Mouse (Mus musculus) hindbrain, embryonic 15.5 days (tissue): ENCODE results near the gene Mtg1. TPM values are rescaled to one million over a fixed set of nuclear protein-coding genes. Genes with fewer than 3 reads are reported as not detected.

Experiments
- ATAC-seq: fragments of 200-750 bp; cut with Nextera tagmentation; 2 replicates; pipeline ENCODE4 v1.8.0; 2017; ENCODE audit warnings: low read depth, moderate number of reproducible peaks, moderate TSS enrichment; ENCODE audit not compliant: low FRiP score
- H3K27ac ChIP-seq: fragments of 300-500 bp; sonication (generic); replicated peaks from 2 replicates; pipeline ENCODE4 v1.5.1; 2015; ENCODE audit warnings: mild to moderate bottlenecking, inconsistent platforms
- H3K27me3 ChIP-seq: fragments of 300-500 bp; sonication (generic); 2 replicates; pipeline ENCODE4 v1.6.1; 2015; ENCODE audit warnings: control low read depth, inconsistent platforms
- H3K36me3 ChIP-seq: fragments of 300-500 bp; sonication (generic); 2 replicates; pipeline ENCODE4 v1.6.1; 2015; ENCODE audit warnings: control low read depth, inconsistent platforms
- H3K4me1 ChIP-seq: fragments of 300-500 bp; sonication (generic); replicated peaks from 2 replicates; pipeline ENCODE4 v1.6.1; 2015; ENCODE audit warnings: control low read depth, inconsistent platforms
- H3K4me2 ChIP-seq: fragments of 300-500 bp; sonication (generic); 2 replicates; pipeline ENCODE4 v1.6.1; 2015; ENCODE audit warnings: moderate library complexity, mild to moderate bottlenecking, inconsistent platforms
- H3K4me3 ChIP-seq: fragments of 300-500 bp; sonication (generic); 2 replicates; pipeline ENCODE4 v1.5.1; 2015; ENCODE audit warnings: mild to moderate bottlenecking, inconsistent platforms
- H3K9ac ChIP-seq: fragments of 300-500 bp; sonication (generic); 2 replicates; pipeline ENCODE4 v1.6.1; 2015; ENCODE audit warnings: inconsistent platforms
- H3K9me3 ChIP-seq: fragments of 300-500 bp; sonication (generic); 2 replicates; pipeline ENCODE4 v1.6.1; 2016; ENCODE audit warnings: control low read depth, inconsistent platforms
- WGBS: fragments of 180-500 bp; shearing (Covaris S2); methylation state at CpG from one replicate; pipeline ENCODE4 v1.1.7; 2015; 5-methylcytosine and 5-hydroxymethylcytosine counted together
- polyA plus RNA-seq: library from polyadenylated mRNA; unstranded; fragments of >200 nt; fragmentation: Nextera tagmentation; extraction: Ambion mirVana; gene quantifications from 2 replicates; pipeline ENCODE4 v1.2.1, GENCODE M21; 2015

Gene Mtg1
- polyA plus RNA-seq, 1 experiment from 2014 or later, result 31.1 TPM

DNA sequence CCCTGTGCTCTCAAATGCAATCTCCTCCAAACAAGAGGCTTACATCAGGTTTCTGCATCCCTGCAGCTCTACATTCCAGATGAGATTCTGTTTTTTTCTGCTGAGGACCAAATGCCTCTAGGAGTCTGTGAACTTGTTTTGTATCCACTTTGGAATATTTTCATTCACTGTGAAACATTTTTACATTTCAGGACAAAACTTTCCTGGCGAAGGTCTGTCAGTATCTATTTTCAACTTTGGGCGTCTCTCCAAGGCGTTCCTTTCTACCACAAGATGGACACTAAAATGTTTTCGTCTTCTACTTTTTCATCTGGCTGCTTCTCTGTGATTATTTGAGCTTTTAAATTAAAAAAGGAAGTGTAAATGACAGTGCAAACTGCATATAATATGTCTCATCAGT lies 56.7 kb downstream of the Mtg1 start:
- ATAC-seq, result no peak
- H3K27ac ChIP-seq, result no peak overlapping the region
- H3K27me3 ChIP-seq, result no peaks in the 10 kb centered on the region
- 91% methylated on average over 4 of the region's 4 CpGs for WGBS
- no peaks in the 10 kb centered on the region for H3K4me1 ChIP-seq
- no peak overlapping the region for H3K4me3 ChIP-seq
- no peak overlapping the region for H3K9ac ChIP-seq
- H3K9me3 ChIP-seq, result no peaks in the 10 kb centered on the region
- H3K4me2 ChIP-seq, result no peak overlapping the region
- no peaks in the 10 kb centered on the region for H3K36me3 ChIP-seq

- H3K4me2 ChIP-seq, result no peak overlapping the region
- no peaks in the 10 kb centered on the region for H3K27me3 ChIP-seq
- no peak overlapping the region for H3K27ac ChIP-seq
- 82% methylated on average over 8 of the region's 8 CpGs for WGBS
- H3K9me3 ChIP-seq, result no peaks in the 10 kb centered on the region
- no peak overlapping the region for H3K4me3 ChIP-seq
- no peaks in the 10 kb centered on the region for H3K4me1 ChIP-seq
- no peak overlapping the region for H3K9ac ChIP-seq
- ATAC-seq, result no peak
- no peaks in the 10 kb centered on the region for H3K36me3 ChIP-seq
These were observed 58.6 kb downstream of the Mtg1 start for GRCm38 (mm10) chr7:140196002-140196401.

Other genes starting within 250 kb of the Mtg1 start
- 14.6 and 18.1 TPM in 2 replicates for gene Kndc1, start 242.9 kb upstream of the Mtg1 start, polyA plus RNA-seq
- gene Utf1, start 193.8 kb upstream of the Mtg1 start, polyA plus RNA-seq, result not detected in 2 replicates
- gene 6430531B16Rik, start 158.8 kb upstream of the Mtg1 start, polyA plus RNA-seq, result 0.68 and 0.97 TPM in 2 replicates
- gene Adam8, start 145.0 kb upstream of the Mtg1 start, polyA plus RNA-seq, result 2.9 and 3.6 TPM in 2 replicates
- gene Zfp511, start 101.2 kb upstream of the Mtg1 start, polyA plus RNA-seq, result 48.1 and 56.8 TPM in 2 replicates
- gene Tubgcp2, start 100.9 kb upstream of the Mtg1 start, polyA plus RNA-seq, result 53.3 and 56.6 TPM in 2 replicates
- 5.5 and 9.5 TPM in 2 replicates for gene Msx3, start 88.5 kb upstream of the Mtg1 start, polyA plus RNA-seq
- gene Caly, start 55.0 kb upstream of the Mtg1 start, polyA plus RNA-seq, result 279 and 296 TPM in 2 replicates
- not detected in 2 replicates for gene Prap1, start 44.2 kb upstream of the Mtg1 start, polyA plus RNA-seq
- gene Fuom, start 35.1 kb upstream of the Mtg1 start, polyA plus RNA-seq, result 37.6 and 41.2 TPM in 2 replicates
- gene Paox, start 21.8 kb upstream of the Mtg1 start, polyA plus RNA-seq, result 7.7 and 9.6 TPM in 2 replicates
- gene Echs1, start 21.1 kb upstream of the Mtg1 start, polyA plus RNA-seq, result 115 and 120 TPM in 2 replicates
- 24.9 and 28.2 TPM in 2 replicates for gene Sprn, start 17.3 kb downstream of the Mtg1 start, polyA plus RNA-seq
- gene Olfr522, start 27.2 kb downstream of the Mtg1 start, polyA plus RNA-seq, result not detected in 2 replicates
- gene Olfr523, start 35.7 kb downstream of the Mtg1 start, polyA plus RNA-seq, result not detected in 2 replicates
- gene Olfr524, start 68.4 kb downstream of the Mtg1 start, polyA plus RNA-seq, result not detected in 2 replicates
- 0.04 TPM in 1 of 2 replicates, not detected in the other for gene Cd163l1, start 80.7 kb downstream of the Mtg1 start, polyA plus RNA-seq
- gene 5830411N06Rik, start 109.7 kb downstream of the Mtg1 start, polyA plus RNA-seq, result not detected in 2 replicates
- not detected in 2 replicates for gene Olfr525, start 183.3 kb downstream of the Mtg1 start, polyA plus RNA-seq
- not detected in 2 replicates for gene Olfr527, start 196.5 kb downstream of the Mtg1 start, polyA plus RNA-seq
- not detected in 2 replicates for gene Olfr60, start 224.1 kb downstream of the Mtg1 start, polyA plus RNA-seq
- gene Olfr530, start 238.8 kb downstream of the Mtg1 start, polyA plus RNA-seq, result not detected in 2 replicates